Mouse (Mus musculus) lung, embryonic 14.5 days (tissue): ENCODE results near the gene Setd1a. TPM values are rescaled to one million over a fixed set of nuclear protein-coding genes. Genes with fewer than 3 reads are reported as not detected.
"Not testable (repeated sequence)": the region's sequence is repeated elsewhere in the genome, so short reads cannot be mapped to it uniquely, and the experiment has no call there.

ENCODE experiments used
- ATAC-seq: fragments of 200-750 bp; cut with Nextera tagmentation; 2 replicates; pipeline ENCODE4 v1.8.0; 2017; ENCODE audit warnings: mild to moderate bottlenecking, moderate TSS enrichment, moderate library complexity; ENCODE audit not compliant: insufficient read depth
- DNase-seq: peaks from one replicate; pipeline ENCODE4 v3.0.0-alpha.2; 2015
- H3K27ac ChIP-seq: fragments of 300-500 bp; sonication (generic); 2 replicates; pipeline ENCODE4 v1.5.1; 2014; ENCODE audit warnings: low read depth, mild to moderate bottlenecking, moderate library complexity
- H3K27me3 ChIP-seq: fragments of 300-500 bp; sonication (generic); 2 replicates; pipeline ENCODE4 v1.6.1; 2014; ENCODE audit warnings: low read length, control low read depth; ENCODE audit not compliant: insufficient read depth
- H3K36me3 ChIP-seq: fragments of 300-500 bp; sonication (generic); 2 replicates; pipeline ENCODE4 v1.6.1; 2014; ENCODE audit warnings: control low read depth; ENCODE audit not compliant: insufficient read depth
- H3K4me1 ChIP-seq: fragments of 300-500 bp; sonication (generic); 2 replicates; pipeline ENCODE4 v1.6.1; 2014; ENCODE audit warnings: antibody characterized with exemption, control low read depth; ENCODE audit not compliant: insufficient read depth
- H3K4me2 ChIP-seq: fragments of 300-500 bp; sonication (generic); 2 replicates; pipeline ENCODE4 v1.6.1; 2014; ENCODE audit warnings: mild to moderate bottlenecking
- H3K4me3 ChIP-seq: fragments of 300-500 bp; sonication (generic); 2 replicates; pipeline ENCODE4 v1.5.1; 2014; ENCODE audit warnings: low read depth, low read length
- H3K9ac ChIP-seq: fragments of 300-500 bp; sonication (generic); 2 replicates; pipeline ENCODE4 v1.6.1; 2014
- H3K9me3 ChIP-seq: fragments of 300-500 bp; sonication (generic); 2 replicates; pipeline ENCODE4 v1.6.1; 2016; ENCODE audit warnings: low read depth, low read length, control low read depth
- CTCF ChIP-seq: IDR thresholded peaks from 2 replicates; pipeline ENCODE4 v1.5.1; 2016; ENCODE audit warnings: antibody characterized with exemption, low read depth
- WGBS: fragments of 180-500 bp; shearing (Covaris S2); extraction: QIAGEN DNeasy Blood & Tissue Kit; methylation state at CpG from one replicate; pipeline ENCODE4 v1.1.7; 2014; 5-methylcytosine and 5-hydroxymethylcytosine counted together
- polyA plus RNA-seq: library from polyadenylated mRNA; unstranded; fragments of >200 nt; fragmentation: Nextera tagmentation; extraction: Ambion mirVana; gene quantifications from 2 replicates; pipeline ENCODE4 v1.2.1, GENCODE M21; 2014

Setd1a gene
- polyA plus RNA-seq, 1 experiment from 2014 or later = 27.2 TPM

DNA sequence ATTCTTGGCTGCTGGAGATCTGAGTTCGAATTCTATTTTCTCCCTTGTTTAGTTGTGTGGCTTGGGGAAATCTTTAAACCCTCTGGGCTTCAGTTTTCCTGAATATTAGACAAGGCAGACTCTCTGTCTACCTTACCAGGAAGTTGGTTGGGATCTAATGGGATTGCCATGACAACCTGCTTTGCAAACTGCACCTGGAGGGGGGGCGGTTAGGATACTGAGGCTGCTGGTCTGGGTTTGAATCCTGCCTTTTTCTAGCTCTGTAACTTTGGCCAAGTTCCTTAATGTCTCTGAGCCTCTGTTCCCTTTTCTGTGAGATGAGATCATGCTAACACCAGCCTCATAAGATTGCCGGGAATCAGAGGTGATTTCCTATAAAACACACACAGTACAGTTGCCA is 46.0 kb downstream of the Setd1a start:
- no peak overlapping the region for H3K4me2 ChIP-seq
- ATAC-seq (no peak), DNase-seq (no peak)
- WGBS = 89% methylated on average over 3 of the region's 3 CpGs
- no peak overlapping the region for H3K27ac ChIP-seq
- no peak overlapping the region for H3K4me3 ChIP-seq
- H3K36me3 ChIP-seq = no peaks in the 10 kb centered on the region
- no peaks in the 10 kb centered on the region for H3K9me3 ChIP-seq
- TF ChIP-seq CTCF = no peak
- no peaks in the 10 kb centered on the region for H3K4me1 ChIP-seq
- H3K9ac ChIP-seq = no peak overlapping the region
- H3K27me3 ChIP-seq = no peaks in the 10 kb centered on the region

DNA sequence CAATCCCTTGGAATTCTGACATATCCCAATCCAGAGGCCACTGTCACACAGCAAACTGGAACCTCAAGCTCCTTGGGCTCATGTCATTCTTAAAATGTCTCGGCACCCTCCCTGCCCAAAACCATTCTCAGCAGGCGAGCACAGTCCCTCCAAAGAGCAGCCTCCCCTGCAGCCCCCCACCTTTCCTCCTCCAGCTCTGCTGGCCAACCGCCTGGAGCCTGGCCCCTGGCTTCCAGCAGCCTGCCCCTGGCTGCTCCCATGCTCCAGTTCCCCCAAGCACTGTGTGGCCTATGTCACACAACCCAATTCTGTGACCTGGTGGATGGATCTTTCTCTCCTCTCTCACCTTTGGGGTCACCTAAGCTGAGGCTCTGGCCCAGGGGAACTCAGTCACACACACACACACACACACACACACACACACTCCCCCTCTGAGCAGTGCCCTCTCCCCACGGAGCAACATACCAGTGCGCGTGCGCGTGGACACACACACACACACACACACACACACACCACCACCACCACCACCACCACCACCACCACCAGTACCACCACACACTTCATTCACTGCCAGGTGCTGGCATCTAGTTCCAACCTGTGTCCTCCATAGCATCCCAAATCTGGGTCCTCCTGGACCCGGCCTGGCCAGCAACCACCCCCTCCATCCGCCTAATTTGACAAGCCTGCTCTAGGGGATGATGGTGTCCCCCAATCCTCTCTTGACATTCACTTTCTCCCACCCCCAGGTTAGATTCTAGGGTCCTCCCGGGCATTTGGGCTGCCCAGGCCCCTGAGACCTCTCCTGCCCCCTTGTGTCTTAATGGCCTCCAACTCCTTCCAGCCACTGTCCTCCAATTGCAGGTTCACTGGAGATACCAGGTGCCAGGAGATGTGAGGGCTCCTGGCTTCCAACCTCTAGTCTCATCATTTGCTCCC is 47.0 kb downstream of the Setd1a start:
- ATAC-seq = peak; percentile 38; the same call in 1 of the 2 replicates
- peak; percentile 28 for TF ChIP-seq CTCF
- Histone ChIP-seq H3K27me3 (no peaks in the 10 kb centered on the region), H3K36me3 (no peaks in the 10 kb centered on the region), H3K9me3 (no peaks in the 10 kb centered on the region), H3K4me2 (peak overlapping the region; percentile 76), H3K27ac (no peak overlapping the region), H3K4me3 (peak overlapping the region; percentile 56), H3K4me1 (no peaks in the 10 kb centered on the region), H3K9ac (peak overlapping the region; percentile 64)
- peak; percentile 18 for DNase-seq
- 70% methylated on average over 11 of the region's 11 CpGs for WGBS

DNA sequence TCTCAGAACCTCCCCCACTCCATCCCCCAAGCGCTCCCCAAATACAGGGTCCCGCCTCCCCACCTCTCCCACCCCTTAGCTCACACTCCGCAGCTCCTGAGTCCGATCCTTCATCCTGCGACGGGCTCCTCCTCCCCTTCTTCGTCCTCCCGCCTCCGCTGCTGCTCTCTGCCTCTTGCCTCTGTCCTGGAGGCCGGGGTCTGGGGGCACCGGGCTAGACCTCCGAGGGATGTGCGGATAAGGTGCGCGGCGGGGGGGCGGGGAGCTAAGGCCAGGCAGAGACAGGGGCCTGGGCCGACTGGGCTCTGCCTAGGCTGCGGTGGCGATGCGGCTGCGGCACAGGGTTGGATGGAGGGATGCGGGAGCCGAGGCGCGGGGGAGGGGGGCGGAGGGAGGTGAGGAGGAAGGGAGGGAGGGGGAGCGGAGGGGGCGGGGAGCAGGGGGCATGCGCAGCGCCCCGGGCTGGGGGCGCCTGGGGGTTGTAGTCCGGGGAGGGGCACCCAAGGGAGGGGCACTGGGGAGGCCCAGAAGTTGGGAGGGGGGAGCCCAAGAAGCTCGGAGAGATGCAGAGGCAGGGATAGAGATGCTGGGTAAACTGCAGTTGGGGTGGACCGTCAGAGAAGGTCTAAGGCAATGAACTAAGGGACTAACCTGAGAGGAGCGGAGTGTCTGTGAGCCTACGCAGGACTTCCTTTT is 47.9 kb downstream of the Setd1a start, which contains the start of the genes Stx4a and Stx1b:
Gene Stx4a (plus strand): TSS at position 119 of the 696 bp plus-strand sequence.
Gene Stx1b (minus strand): TSS at position 374 of the 696 bp plus-strand sequence.
- ATAC-seq (peak; percentile 67; the same call in 1 of the 2 replicates), DNase-seq (peak; percentile 18)
- Histone ChIP-seq H3K4me1 (no peaks in the 10 kb centered on the region), H3K9me3 (no peaks in the 10 kb centered on the region), H3K4me2 (peak within 1 kb of the TSS; percentile 76), H3K4me3 (peak within 1 kb of the TSS; percentile 56), H3K9ac (peak within 1 kb of the TSS; percentile 64), H3K27me3 (no peaks in the 10 kb centered on the region), H3K36me3 (no peaks in the 10 kb centered on the region), H3K27ac (0 out of 2 replicates have a peak within 1 kb of the TSS, but pooled peaks have one; percentile 24)
- no peak for TF ChIP-seq CTCF
- WGBS = 3% methylated on average over 35 of the region's 38 CpGs

DNA sequence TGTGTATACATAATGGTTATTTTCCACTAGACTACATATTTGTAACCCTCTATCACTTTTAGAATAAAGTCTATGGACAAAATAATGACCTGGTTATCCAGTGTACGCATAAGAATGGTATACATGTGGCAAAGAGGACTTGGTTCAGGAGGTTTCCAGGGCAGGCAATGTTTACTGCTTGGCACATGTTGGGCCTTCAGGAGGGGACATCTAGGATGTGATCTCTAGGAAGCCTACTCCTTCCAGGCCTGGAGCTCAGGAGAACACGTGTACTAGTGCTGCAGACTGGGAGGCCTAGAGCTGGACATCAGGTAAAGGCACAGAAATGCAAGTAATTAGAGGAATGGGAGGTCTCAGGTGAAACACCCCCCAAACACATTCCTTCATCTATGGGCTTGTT is 59.1 kb downstream of the Setd1a start:
- H3K9me3 ChIP-seq = no peaks in the 10 kb centered on the region
- no peaks in the 10 kb centered on the region for H3K36me3 ChIP-seq
- 68% methylated on average over 2 of the region's 2 CpGs for WGBS
- H3K4me1 ChIP-seq = no peaks in the 10 kb centered on the region
- no peak overlapping the region for H3K4me2 ChIP-seq
- no peak overlapping the region for H3K4me3 ChIP-seq
- ATAC-seq (no peak), DNase-seq (no peak)
- H3K9ac ChIP-seq = no peak overlapping the region
- no peaks in the 10 kb centered on the region for H3K27me3 ChIP-seq
- TF ChIP-seq CTCF = no peak
- no peak overlapping the region for H3K27ac ChIP-seq

DNA sequence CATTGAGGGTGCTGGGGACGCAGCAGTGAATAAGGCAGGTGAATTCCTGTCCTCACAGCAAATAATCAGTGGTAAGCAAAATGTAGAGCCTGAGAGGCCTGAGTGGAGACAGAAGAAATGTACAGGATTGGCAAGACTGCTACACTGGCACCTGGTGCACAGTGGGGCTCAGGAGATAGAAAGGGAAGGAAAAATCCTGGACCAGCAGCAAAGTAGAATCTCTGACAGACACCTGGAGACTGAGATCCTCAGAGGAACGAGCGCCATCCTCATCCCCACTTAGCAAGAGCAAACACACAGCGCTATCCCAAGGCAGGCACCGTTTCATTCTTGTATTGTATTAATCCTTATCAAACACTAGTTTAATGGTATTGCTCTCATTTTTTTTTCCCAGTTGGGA is 61.0 kb downstream of the Setd1a start:
- H3K4me2 ChIP-seq = no peak overlapping the region
- no peaks in the 10 kb centered on the region for H3K27me3 ChIP-seq
- ATAC-seq (no peak), DNase-seq (no peak)
- H3K36me3 ChIP-seq = no peaks in the 10 kb centered on the region
- H3K9me3 ChIP-seq = no peaks in the 10 kb centered on the region
- H3K4me1 ChIP-seq = 0 out of 2 replicates have a peak, but pooled peaks cover 6% of the 10 kb centered on the region
- H3K4me3 ChIP-seq = no peak overlapping the region
- no peak for TF ChIP-seq CTCF
- no peak overlapping the region for H3K27ac ChIP-seq
- H3K9ac ChIP-seq = no peak overlapping the region
- 83% methylated on average over 5 of the region's 5 CpGs for whole genome bisulfite sequencing

DNA sequence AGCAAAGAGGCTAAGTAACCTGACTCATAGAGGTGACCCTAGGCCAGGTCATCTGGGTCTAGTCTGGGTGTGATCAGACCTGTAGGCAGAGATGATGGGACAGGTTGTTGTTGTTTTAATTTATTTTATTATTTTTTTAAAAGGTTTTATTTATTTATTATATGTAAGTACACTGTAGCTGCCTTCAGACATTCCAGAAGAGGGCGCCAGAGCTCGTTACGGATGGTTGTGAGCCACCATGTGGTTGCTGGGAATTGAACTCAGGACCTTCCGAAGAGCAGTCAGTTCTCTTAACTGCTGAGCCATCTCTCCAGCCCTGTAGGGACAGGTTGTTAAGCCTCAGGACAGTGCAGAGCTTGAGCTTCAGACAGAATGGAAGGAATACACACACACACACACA is 61.4 kb downstream of the Setd1a start:
- not testable (repeated sequence) for H3K9ac ChIP-seq, H3K27me3 ChIP-seq, H3K4me1 ChIP-seq, H3K4me3 ChIP-seq, H3K4me2 ChIP-seq, H3K9me3 ChIP-seq, H3K36me3 ChIP-seq, H3K27ac ChIP-seq, DNase-seq, ATAC-seq
- WGBS = 71% methylated on average over 4 of the region's 4 CpGs

DNA sequence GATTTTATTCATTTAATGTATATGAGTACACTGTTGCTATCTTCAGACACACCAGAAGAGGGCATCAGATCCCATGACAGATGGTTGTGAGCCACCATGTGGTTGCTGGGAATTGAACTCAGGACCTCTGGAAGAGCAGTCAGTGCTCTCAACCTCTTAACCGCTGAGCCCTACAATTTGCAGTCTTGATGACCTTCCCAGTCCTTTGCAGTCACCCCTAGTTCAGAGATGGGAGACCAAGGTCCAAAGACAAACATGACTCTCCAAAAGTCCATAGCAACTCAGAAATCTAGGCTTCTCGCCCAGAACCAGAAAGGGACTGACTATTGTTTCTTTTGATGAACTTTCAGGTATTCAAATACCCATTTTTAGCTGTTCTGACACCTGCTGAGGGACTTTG is 63.6 kb downstream of the Setd1a start:
- H3K27me3 ChIP-seq, H3K4me3 ChIP-seq, H3K9me3 ChIP-seq, H3K4me2 ChIP-seq, ATAC-seq, H3K27ac ChIP-seq, H3K4me1 ChIP-seq, DNase-seq, H3K9ac ChIP-seq: not testable (repeated sequence)
- peaks cover 16% of the 10 kb centered on the region for H3K36me3 ChIP-seq
- 64% methylated on average over 2 of the region's 2 CpGs for WGBS
